Mouse (Mus musculus) olfactory bulb, adult 2 months (tissue): Measurements from ENCODE around the gene Lrfn4.

Source experiments
- CTCF ChIP-seq: fragments of 200-500 bp; IDR thresholded peaks from 2 replicates; pipeline ENCODE4 v1.5.1; 2012; ENCODE audit warnings: low read depth, mild to moderate bottlenecking, low read length, moderate library complexity; ENCODE audit not compliant: insufficient read depth
- POLR2A ChIP-seq: fragments of 200-500 bp; IDR thresholded peaks from 2 replicates; pipeline ENCODE4 v1.6.1; 2012; ENCODE audit warnings: mild to moderate bottlenecking, low read depth, low read length, moderate library complexity; ENCODE audit not compliant: insufficient read depth

DNA sequence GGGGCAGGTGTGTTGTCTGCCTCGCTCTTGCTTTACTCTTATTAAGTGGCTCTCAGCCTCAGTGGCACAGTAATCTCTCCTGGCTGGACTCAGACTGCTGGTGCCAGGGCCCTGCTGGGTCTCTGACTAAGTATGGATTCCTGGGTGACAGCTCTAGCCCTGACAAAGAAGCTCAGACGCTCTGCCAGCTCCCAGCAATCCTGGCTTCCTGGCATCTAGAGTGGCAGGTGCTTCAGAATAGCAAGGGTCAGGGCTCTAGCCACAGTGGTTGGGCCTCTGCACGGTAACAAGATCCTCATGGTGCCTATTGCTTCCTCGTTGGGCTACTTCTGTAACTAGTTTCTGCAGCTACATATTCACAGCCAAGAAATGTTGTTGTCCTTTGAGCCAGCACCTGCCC is 5.4 kb downstream of the Lrfn4 start:
- TF ChIP-seq CTCF (no peak), POLR2A (no peak)
